Mouse (Mus musculus): ENCODE measurements around the gene Irx1. TPM values are rescaled to one million over a fixed set of nuclear protein-coding genes. Genes with fewer than 3 reads are reported as not detected.

Gene Irx1
- 1.2 TPM for polyA plus RNA-seq (2015; fragmentation: Illumina TruSeq; extraction: RNeasy Lipid Tissue Mini Kit (QIAGEN cat#74804); ENCODE audit: insufficient read depth, low read depth, low replicate concordance)

DNA sequence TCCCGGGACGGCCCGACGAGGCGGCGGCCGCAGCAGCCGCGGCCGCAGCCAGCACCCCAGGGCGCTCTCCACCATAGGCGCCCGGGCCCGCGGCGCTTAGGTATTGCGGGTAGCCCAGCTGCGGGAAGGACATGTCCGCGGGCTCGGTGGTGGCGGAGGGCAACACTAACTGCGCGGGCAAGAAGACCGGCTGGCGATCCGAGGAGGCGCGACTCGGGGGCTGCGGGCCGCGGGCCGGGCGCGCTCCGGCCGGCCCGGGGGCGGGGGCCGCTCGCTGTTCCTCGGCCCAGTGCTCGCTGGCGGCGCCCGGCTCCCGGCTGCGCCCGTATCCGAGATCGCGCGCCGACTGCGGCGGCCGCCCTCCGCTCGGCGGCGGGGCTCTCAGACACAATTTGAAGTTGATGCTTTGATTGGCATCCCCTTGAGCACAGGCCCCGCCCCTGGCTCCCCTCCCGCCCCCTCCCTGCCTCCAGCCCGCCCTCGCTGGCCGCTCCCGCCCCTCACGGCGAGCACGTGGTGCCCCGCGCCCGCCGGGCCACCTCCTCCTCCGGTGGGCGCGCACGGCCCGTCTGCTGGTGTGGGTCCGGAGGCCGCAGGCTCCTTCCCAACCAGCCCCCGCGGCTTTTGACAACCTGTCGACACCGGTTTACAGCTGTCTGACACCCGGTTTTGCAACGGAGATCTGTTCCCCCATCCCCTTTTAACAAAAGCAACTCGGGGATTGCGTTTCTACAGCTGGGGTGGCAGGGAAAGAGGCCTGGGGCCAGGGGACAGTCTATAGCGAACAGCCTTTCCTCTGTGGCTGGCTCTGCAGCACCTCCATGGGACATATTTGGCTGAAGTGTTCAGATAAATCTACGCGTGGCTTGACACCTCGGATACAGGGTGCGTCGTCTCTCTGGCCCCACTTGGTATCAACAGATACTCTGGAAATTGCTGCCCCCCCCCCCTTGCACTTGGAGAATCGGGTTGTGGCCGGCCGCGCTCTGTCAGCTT, at the start of gene Irx1:
Gene Irx1, minus strand, starts transcription at position 368 of the 996 bp plus-strand sequence.

Data from pancreas, adult 10 weeks (tissue).